17 mouse cellular contexts compared by ENCODE assay signal in the genomic region with DNA sequence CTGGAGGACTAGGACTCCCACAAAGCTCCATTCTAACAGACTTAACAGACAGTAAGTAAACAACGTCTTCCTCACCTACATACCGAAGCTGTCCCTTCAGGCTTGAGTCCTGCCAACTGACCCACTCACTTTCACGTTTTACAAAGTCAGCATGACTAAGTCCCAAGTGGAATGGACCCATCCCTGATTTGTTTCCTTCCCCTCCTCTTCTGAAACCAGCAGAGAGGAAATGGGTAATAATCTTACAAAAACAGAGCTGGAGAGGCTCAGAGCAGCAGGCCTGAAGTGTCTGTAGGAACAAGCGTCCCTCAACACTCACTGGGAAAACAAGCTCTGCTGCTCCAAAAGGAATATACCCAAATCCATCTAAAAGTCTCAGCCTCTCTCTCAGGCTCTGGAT.
DNase-seq lines count a peak whose midpoint lies in the region; ATAC-seq and TF ChIP-seq lines count a peak whose summit lies in the region.
"Had no signal": no experiment of that assay in that cellular context is flagged by ENCODE, and none has a peak within 500 bp of the region (broad histone marks: within the 10 kb centered on the region; RNA-seq: fewer than 3 reads in every experiment).

No protein-coding gene starts in this region.

- H3K9ac ChIP-seq in kidney, embryonic 14.5 days (ENCODE audit: low read depth, low read length): no peak overlapping the region
- no peak overlapping the region for H3K9ac ChIP-seq in stomach, embryonic 15.5 days
- no peak overlapping the region for H3K9ac ChIP-seq in stomach, postnatal 0 days (ENCODE audit: low read length)
- H3K9ac ChIP-seq: embryonic facial prominence, embryonic 12.5 days; hindbrain, embryonic 15.5 days; liver, embryonic 15.5 days; midbrain, embryonic 13.5 days had no signal

- H3K27me3 ChIP-seq in heart, embryonic 10.5 days (ENCODE audit: insufficient read depth, poor library complexity, severe bottlenecking): no peaks in the 10 kb centered on the region
- no peaks in the 10 kb centered on the region for H3K27me3 ChIP-seq in kidney, embryonic 14.5 days (ENCODE audit: control insufficient read depth, insufficient read depth, low read length)
- H3K27me3 ChIP-seq in stomach, embryonic 15.5 days (replicated peaks): no peaks in the 10 kb centered on the region
- no peaks in the 10 kb centered on the region for H3K27me3 ChIP-seq in stomach, postnatal 0 days (ENCODE audit: control insufficient read depth, insufficient read depth, low read length)
- H3K27me3 ChIP-seq: embryonic facial prominence, embryonic 12.5 days; hindbrain, embryonic 15.5 days; liver, embryonic 15.5 days; midbrain, embryonic 13.5 days had no signal

- peaks cover 81% of the 10 kb centered on the region for H3K4me1 ChIP-seq in heart, embryonic 10.5 days
- H3K4me1 ChIP-seq in kidney, embryonic 14.5 days (ENCODE audit: control insufficient read depth, insufficient read depth, low read length): peaks cover 24% of the 10 kb centered on the region
- peaks cover 3% of the 10 kb centered on the region; the same call in 1 of the 2 replicates for H3K4me1 ChIP-seq in stomach, embryonic 15.5 days
- no peaks in the 10 kb centered on the region; the same call in 1 of the 2 replicates for H3K4me1 ChIP-seq in stomach, postnatal 0 days (replicated peaks; ENCODE audit: control insufficient read depth, insufficient read depth)
- H3K4me1 ChIP-seq: hindbrain, embryonic 15.5 days; midbrain, embryonic 13.5 days had no signal

- TF ChIP-seq EP300 in stomach, postnatal 0 days (optimal IDR thresholded peaks at IDR 0.05): no peak

- no peak overlapping the region for H3K4me3 ChIP-seq in heart, embryonic 10.5 days
- H3K4me3 ChIP-seq in kidney, embryonic 14.5 days (ENCODE audit: low read length): no peak overlapping the region
- no peak overlapping the region for H3K4me3 ChIP-seq in stomach, embryonic 15.5 days (replicated peaks)
- no peak overlapping the region for H3K4me3 ChIP-seq in stomach, postnatal 0 days (ENCODE audit: low read depth, low read length)
- H3K4me3 ChIP-seq: embryonic facial prominence, embryonic 12.5 days; forebrain, embryonic 10.5 days; hindbrain, embryonic 15.5 days; limb, embryonic 10.5 days; liver, embryonic 15.5 days; midbrain, embryonic 13.5 days had no signal

- H3K36me3 ChIP-seq in heart, embryonic 10.5 days: peaks cover 13% of the 10 kb centered on the region
- no peaks in the 10 kb centered on the region for H3K36me3 ChIP-seq in kidney, embryonic 14.5 days (ENCODE audit: control insufficient read depth, insufficient read depth, low read length)
- no peaks in the 10 kb centered on the region for H3K36me3 ChIP-seq in stomach, embryonic 15.5 days
- no peaks in the 10 kb centered on the region for H3K36me3 ChIP-seq in stomach, postnatal 0 days (ENCODE audit: control insufficient read depth, insufficient read depth, low read length)
- H3K36me3 ChIP-seq: embryonic facial prominence, embryonic 12.5 days; forebrain, embryonic 10.5 days; hindbrain, embryonic 15.5 days; limb, embryonic 10.5 days; liver, embryonic 15.5 days; midbrain, embryonic 13.5 days had no signal

- no peak overlapping the region for H3K4me2 ChIP-seq in kidney, embryonic 14.5 days (replicated peaks; ENCODE audit: low read depth, low read length)
- H3K4me2 ChIP-seq in stomach, embryonic 15.5 days: no peak overlapping the region
- no peak overlapping the region for H3K4me2 ChIP-seq in stomach, postnatal 0 days (replicated peaks; ENCODE audit: low read depth)
- H3K4me2 ChIP-seq: embryonic facial prominence, embryonic 12.5 days; hindbrain, embryonic 15.5 days; liver, embryonic 15.5 days; midbrain, embryonic 13.5 days had no signal

- no peaks in the 10 kb centered on the region for H3K9me3 ChIP-seq in heart, embryonic 10.5 days
- H3K9me3 ChIP-seq in kidney, embryonic 14.5 days (ENCODE audit: control insufficient read depth, low read length): no peaks in the 10 kb centered on the region
- H3K9me3 ChIP-seq in stomach, embryonic 15.5 days: no peaks in the 10 kb centered on the region
- H3K9me3 ChIP-seq in stomach, postnatal 0 days (ENCODE audit: control insufficient read depth, low read length): no peaks in the 10 kb centered on the region
- H3K9me3 ChIP-seq: embryonic facial prominence, embryonic 12.5 days; forebrain, embryonic 10.5 days; hindbrain, embryonic 15.5 days; limb, embryonic 10.5 days; liver, embryonic 15.5 days; midbrain, embryonic 13.5 days had no signal

- no peak for TF ChIP-seq CTCF in stomach, postnatal 0 days (IDR thresholded peaks at IDR 0.05; ENCODE audit: low read depth)

- 23% methylated on average over 4 of the region's 4 CpGs for WGBS in heart, embryonic 10.5 days
- 30% methylated on average over 4 of the region's 4 CpGs for WGBS in kidney, embryonic 14.5 days
- WGBS in stomach, embryonic 15.5 days: 21% methylated on average over 4 of the region's 4 CpGs
- 25% methylated on average over 4 of the region's 4 CpGs for WGBS in stomach, postnatal 0 days

- H3K27ac ChIP-seq in heart, embryonic 10.5 days: peak overlapping the region; percentile 59; the same call in 1 of the 2 replicates
- peak overlapping the region; percentile 42; the same call in 1 of the 2 replicates for H3K27ac ChIP-seq in kidney, embryonic 14.5 days (ENCODE audit: low read depth, low read length)
- 0 out of 2 replicates have a peak overlapping the region, but pooled peaks have one; percentile 12 for H3K27ac ChIP-seq in stomach, embryonic 15.5 days
- H3K27ac ChIP-seq in stomach, postnatal 0 days (replicated peaks): no peak overlapping the region
- H3K27ac ChIP-seq: embryonic facial prominence, embryonic 12.5 days; forebrain, embryonic 10.5 days; hindbrain, embryonic 15.5 days; limb, embryonic 10.5 days; liver, embryonic 15.5 days; midbrain, embryonic 13.5 days had no signal

- DNase-seq in heart, embryonic 10.5 days (ENCODE audit: low spot score): no peak
- no peak for DNase-seq in heart, adult 8-10 months (ENCODE audit: low spot score)
- no peak for DNase-seq in kidney, postnatal 10 days
- DNase-seq in stomach, postnatal 0 days (ENCODE audit: low spot score): no peak
- DNase-seq in right cerebral cortex, adult 2 months (ENCODE audit: low spot score in 2 of 2): no peak
- DNase-seq in right cerebral cortex, postnatal 14 days: no peak
- DNase-seq: cerebellum, adult 18-20 months; gastrocnemius, postnatal 36 days; lung, postnatal 36 days had no signal

- ATAC-seq in kidney, embryonic 14.5 days (ENCODE audit: low FRiP score, low TSS enrichment): no peak
- ATAC-seq in stomach, embryonic 15.5 days (ENCODE audit: insufficient read depth, low FRiP score, low read depth): no peak
- ATAC-seq in stomach, postnatal 0 days (ENCODE audit: low FRiP score, low TSS enrichment): no peak
- ATAC-seq: midbrain, embryonic 13.5 days had no signal
